Mouse (Mus musculus) CH12.LX (cell line): ENCODE data around the gene Birc2. TPM values are rescaled to one million over a fixed set of nuclear protein-coding genes. Genes with fewer than 3 reads are reported as not detected.
A peak's percentile ranks its signal among the peaks of the same experiment; 100 is the strongest.

Experiments used
- DNase-seq: peaks from one replicate; pipeline ENCODE4 v3.0.0-alpha.2; 2013; ENCODE audit errors: extremely low read depth
- H3K27ac ChIP-seq: 2 replicates; pipeline ENCODE4 v1.5.1; 2012; ENCODE audit warnings: low read depth, mild to moderate bottlenecking, control low read depth, moderate library complexity; ENCODE audit not compliant: insufficient read depth
- H3K27me3 ChIP-seq: replicated peaks from 2 replicates; pipeline ENCODE3; 2012; ENCODE audit warnings: inconsistent platforms
- H3K36me3 ChIP-seq, 2 experiments: replicated peaks in 1 of 2; 2 replicates each; pipeline versions ENCODE3 to v1.6.1; 2012; ENCODE audit warnings: inconsistent platforms in 1 of 2, low read length in 1 of 2, mild to moderate bottlenecking in 1 of 2, mixed read lengths in 1 of 2, moderate library complexity in 1 of 2; ENCODE audit not compliant: control insufficient read depth in 1 of 2, insufficient read depth in 1 of 2
- H3K4me1 ChIP-seq, 2 experiments: 2 replicates each; pipeline ENCODE4 v1.6.1; 2012; ENCODE audit warnings: inconsistent platforms in 1 of 2, moderate library complexity in 1 of 2; ENCODE audit not compliant: insufficient read depth in 2 of 2, control insufficient read depth in 1 of 2
- H3K4me2 ChIP-seq: 2 replicates; pipeline ENCODE4 v1.6.1; 2012; ENCODE audit warnings: low read depth, mild to moderate bottlenecking, control low read depth; ENCODE audit not compliant: poor library complexity, insufficient read depth, severe bottlenecking
- H3K4me3 ChIP-seq, 3 experiments: fragments of 150-350 bp in 1 of 3; sonication (generic) in 1 of 3; replicated peaks in 1 of 3; 2 replicates each; pipeline versions ENCODE3 to v1.5.1; 2011 to 2012; ENCODE audit warnings: low read depth in 2 of 3, low read length in 2 of 3, mild to moderate bottlenecking in 2 of 3, moderate library complexity in 2 of 3, control low read depth in 1 of 3, improper control_type of control experiment in 1 of 3, inconsistent platforms in 1 of 3, mixed read lengths in 1 of 3; ENCODE audit not compliant: poor library complexity in 1 of 3
- H3K79me2 ChIP-seq: replicated peaks from 2 replicates; pipeline ENCODE4 v1.6.1; 2012; ENCODE audit warnings: mild to moderate bottlenecking, moderate library complexity; ENCODE audit not compliant: control insufficient read depth, poor library complexity, insufficient read depth, severe bottlenecking; ENCODE audit errors: extremely low read depth
- H3K9ac ChIP-seq: 2 replicates; pipeline ENCODE4 v1.6.1; 2012; ENCODE audit warnings: low read depth, mild to moderate bottlenecking, control low read depth, moderate library complexity; ENCODE audit not compliant: insufficient read depth
- H3K9me3 ChIP-seq: replicated peaks from 2 replicates; pipeline ENCODE3; 2012; ENCODE audit warnings: low read length, inconsistent platforms, mixed read lengths
- BHLHE40 ChIP-seq: IDR thresholded peaks from 2 replicates; pipeline ENCODE4 v1.6.1; 2011; ENCODE audit warnings: mild to moderate bottlenecking, low read depth, low read length, improper control_type of control experiment
- CHD1 ChIP-seq: IDR thresholded peaks from 2 replicates; pipeline ENCODE4 v1.6.1; 2012; ENCODE audit warnings: low read depth, low read length, improper control_type of control experiment, inconsistent platforms
- CHD2 ChIP-seq: IDR thresholded peaks from 2 replicates; pipeline ENCODE4 v1.6.1; 2011; ENCODE audit warnings: low read length, improper control_type of control experiment
- E2F4 ChIP-seq: IDR thresholded peaks from 2 replicates; pipeline ENCODE4 v1.6.1; 2011; ENCODE audit warnings: low read depth, low read length, improper control_type of control experiment; ENCODE audit not compliant: insufficient replicate concordance
- EP300 ChIP-seq: IDR thresholded peaks from 2 replicates; pipeline ENCODE4 v1.6.1; 2011; ENCODE audit warnings: low read length, improper control_type of control experiment
- GABPA ChIP-seq: IDR thresholded peaks from 2 replicates; pipeline ENCODE4 v1.6.1; 2012; ENCODE audit warnings: low read depth, low read length, improper control_type of control experiment, inconsistent platforms; ENCODE audit not compliant: insufficient replicate concordance
- JUN ChIP-seq: IDR thresholded peaks from 2 replicates; pipeline ENCODE4 v1.6.1; 2011; ENCODE audit warnings: low read depth, mild to moderate bottlenecking, low read length, improper control_type of control experiment, moderate library complexity; ENCODE audit not compliant: insufficient read depth
- KAT2A ChIP-seq: IDR thresholded peaks from 2 replicates; pipeline ENCODE4 v1.6.1; 2012; ENCODE audit warnings: low read length, improper control_type of control experiment, inconsistent platforms; ENCODE audit not compliant: insufficient replicate concordance
- MAFK ChIP-seq: IDR thresholded peaks from 2 replicates; pipeline ENCODE4 v1.6.1; 2011; ENCODE audit warnings: low read length, improper control_type of control experiment; ENCODE audit not compliant: insufficient replicate concordance
- MAX ChIP-seq: IDR thresholded peaks from 2 replicates; pipeline ENCODE4 v1.6.1; 2011; ENCODE audit warnings: low read length, improper control_type of control experiment
- MAZ ChIP-seq: IDR thresholded peaks from 2 replicates; pipeline ENCODE4 v1.6.1; 2012; ENCODE audit warnings: low read depth, mild to moderate bottlenecking, inconsistent platforms, low read length, improper control_type of control experiment, moderate library complexity
- MEF2A ChIP-seq: IDR thresholded peaks from 2 replicates; pipeline ENCODE4 v1.6.1; 2014; ENCODE audit warnings: low read depth, mild to moderate bottlenecking, inconsistent platforms, low read length, improper control_type of control experiment, borderline replicate concordance
- PAX5 ChIP-seq: IDR thresholded peaks from 2 replicates; pipeline ENCODE4 v1.6.1; 2012; ENCODE audit warnings: low read length, inconsistent platforms, mixed read lengths
- POLR2AphosphoS2 ChIP-seq: IDR thresholded peaks from 2 replicates; pipeline ENCODE4 v1.6.1; 2011; ENCODE audit warnings: low read depth, low read length, improper control_type of control experiment
- SIN3A ChIP-seq: IDR thresholded peaks from 2 replicates; pipeline ENCODE4 v1.6.1; 2012; ENCODE audit warnings: low read length, improper control_type of control experiment, inconsistent platforms
- TCF12 ChIP-seq: IDR thresholded peaks from 2 replicates; pipeline ENCODE4 v1.6.1; 2014; ENCODE audit warnings: low read depth, mild to moderate bottlenecking, inconsistent platforms, low read length, improper control_type of control experiment
- UBTF ChIP-seq: IDR thresholded peaks from 2 replicates; pipeline ENCODE4 v1.6.1; 2012; ENCODE audit warnings: low read depth, mild to moderate bottlenecking, inconsistent platforms, low read length, improper control_type of control experiment, moderate library complexity
- USF1 ChIP-seq: IDR thresholded peaks from 2 replicates; pipeline ENCODE4 v1.6.1; 2014; ENCODE audit warnings: low read depth, mild to moderate bottlenecking, inconsistent platforms, low read length, improper control_type of control experiment
- USF2 ChIP-seq: conservative IDR thresholded peaks from 2 replicates; pipeline ENCODE4 v1.6.1; 2011; ENCODE audit warnings: low read depth, low read length, improper control_type of control experiment
- ZC3H11A ChIP-seq: IDR thresholded peaks from 2 replicates; pipeline ENCODE4 v1.6.1; 2012; ENCODE audit warnings: low read depth, mild to moderate bottlenecking, inconsistent platforms, low read length, improper control_type of control experiment
- ZKSCAN1 ChIP-seq: IDR thresholded peaks from 2 replicates; pipeline ENCODE4 v1.6.1; 2012; ENCODE audit warnings: low read depth, inconsistent platforms, low read length, improper control_type of control experiment, borderline replicate concordance
- ZMIZ1 ChIP-seq: IDR thresholded peaks from 2 replicates; pipeline ENCODE4 v1.6.1; 2012; ENCODE audit warnings: low read depth, mild to moderate bottlenecking, inconsistent platforms, low read length, improper control_type of control experiment
- dilution Hi-C: fragments of 300-500 bp; cut with MboI; formaldehyde crosslinking; loops from 2 replicates; pipeline ENCODE4 v1.14.3; 2020; ENCODE audit warnings: low sequenced_read_pairs; ENCODE audit not compliant: extremely low pct_unique_long_range_greater_than_20kb, extremely low pct_ligation_motif_present
- in situ Hi-C: fragments of 300-500 bp; cut with MboI; formaldehyde crosslinking; loops from 3 replicates; pipeline ENCODE4 v1.14.3; 2019; ENCODE audit warnings: low sequenced_read_pairs, low pct_ligation_motif_present, low pct_unique_long_range_greater_than_20kb, mixed read lengths
- polyA plus RNA-seq: library from polyadenylated mRNA; unstranded; fragments of >175 nt; gene quantifications from 2 replicates; pipeline ENCODE4 v1.2.1, GENCODE M21; 2012; ENCODE audit warnings: low read depth; ENCODE audit not compliant: insufficient read length
- total RNA-seq, 2 experiments: library from RNA; depleted of rRNA; stranded (reverse); fragments of 300-350 nt in 1 of 2; fragments of >200 nt in 1 of 2; gene quantifications; 2 replicates each; pipeline ENCODE4 v1.2.3; 2012 to 2014

Gene Birc2
- total and polyA plus RNA-seq, 3 experiments = 43.4 to 134 (median 94.7) TPM

GRCm38 (mm10) chr9:7785396-7785795 lies 51.5 kb downstream of the Birc2 start:
- H3K9me3 ChIP-seq = no peaks in the 10 kb centered on the region
- no peak for TF ChIP-seq CHD2
- no peak for TF ChIP-seq SIN3A
- TF ChIP-seq E2F4 = no peak
- TF ChIP-seq TCF12 = no peak
- TF ChIP-seq USF1 = no peak
- H3K36me3 ChIP-seq = peaks cover 75 to 93% of the 10 kb centered on the region in 2 experiments
- no peak overlapping the region for H3K27ac ChIP-seq
- DNase-seq = no peak
- peaks cover 3 to 24% of the 10 kb centered on the region in 2 experiments; a peak in 3 of 4 replicates for H3K4me1 ChIP-seq
- H3K27me3 ChIP-seq = no peaks in the 10 kb centered on the region
- in situ Hi-C loops (no loop called here), dilution Hi-C loops (no loop called here)
- peaks cover 8% of the 10 kb centered on the region for H3K79me2 ChIP-seq
- H3K4me2 ChIP-seq = no peak overlapping the region
- H3K9ac ChIP-seq = no peak overlapping the region
- no peak overlapping the region for H3K4me3 ChIP-seq

- TF ChIP-seq GABPA (no peak), BHLHE40 (0 out of 2 replicates have a peak, but pooled peaks have one; percentile 8)
- H3K4me3 ChIP-seq = no peak overlapping the region
- dilution Hi-C loops (no loop called here), in situ Hi-C loops (no loop called here)
- no peaks in the 10 kb centered on the region for H3K9me3 ChIP-seq
- no peak overlapping the region for H3K9ac ChIP-seq
- H3K79me2 ChIP-seq = peaks cover 12% of the 10 kb centered on the region; the same call in 1 of the 2 replicates
- no peak overlapping the region for H3K4me2 ChIP-seq
- peaks cover 76 to 92% of the 10 kb centered on the region in 2 experiments for H3K36me3 ChIP-seq
- peaks cover 3 to 28% of the 10 kb centered on the region in 2 experiments; a peak in 3 of 4 replicates for H3K4me1 ChIP-seq
- no peaks in the 10 kb centered on the region for H3K27me3 ChIP-seq
- no peak for DNase-seq
- no peak overlapping the region for H3K27ac ChIP-seq
Observed at GRCm38 (mm10) chr9:7784615-7785012, 52.2 kb downstream of the Birc2 start.

GRCm38 (mm10) chr9:7783823-7784614 lies 52.8 kb downstream of the Birc2 start:
- dilution Hi-C loops = no loop called here
- Histone ChIP-seq H3K4me3 (no peak overlapping the region), H3K9ac (no peak overlapping the region), H3K27ac (peak overlapping the region; percentile 19), H3K4me2 (no peak overlapping the region), H3K4me1 (peaks cover 3 to 34% of the 10 kb centered on the region in 2 experiments; a peak in 3 of 4 replicates), H3K36me3 (peaks cover 80 to 92% of the 10 kb centered on the region in 2 experiments), H3K9me3 (no peaks in the 10 kb centered on the region), H3K27me3 (no peaks in the 10 kb centered on the region), H3K79me2 (peaks cover 12% of the 10 kb centered on the region; the same call in 1 of the 2 replicates)
- no peak for DNase-seq
- in situ Hi-C loops = no loop called here
- no peak for TF ChIP-seq MEF2A
- TF ChIP-seq BHLHE40 = no peak
- no peak for TF ChIP-seq CHD2
- TF ChIP-seq MAZ = no peak
- no peak for TF ChIP-seq POLR2AphosphoS2
- TF ChIP-seq MAFK = no peak
- TF ChIP-seq ZC3H11A = no peak
- TF ChIP-seq ZKSCAN1 = no peak
- TF ChIP-seq ZMIZ1 = no peak
- TF ChIP-seq USF1 = no peak
- no peak for TF ChIP-seq JUN
- TF ChIP-seq CHD1 = no peak
- no peak for TF ChIP-seq EP300
- TF ChIP-seq SIN3A = no peak
- TF ChIP-seq MAX = no peak
- TF ChIP-seq USF2 = no peak
- no peak for TF ChIP-seq PAX5
- no peak for TF ChIP-seq UBTF
- TF ChIP-seq KAT2A = no peak
